Mouse (Mus musculus) small intestine, adult 2 months (tissue): Measurements from ENCODE around the gene Btbd6.

ENCODE experiments used
- CTCF ChIP-seq: fragments of 200-500 bp; IDR thresholded peaks from 2 replicates; pipeline ENCODE4 v1.5.1; 2012; ENCODE audit warnings: low read depth, mild to moderate bottlenecking, control low read depth, inconsistent platforms, low read length, moderate library complexity, mixed read lengths; ENCODE audit not compliant: insufficient replicate concordance, insufficient read length; ENCODE audit errors: extremely low read depth
- POLR2A ChIP-seq: fragments of 200-500 bp; IDR thresholded peaks from 2 replicates; pipeline ENCODE4 v1.6.1; 2012; ENCODE audit warnings: low read depth, mild to moderate bottlenecking, control low read depth, inconsistent platforms, low read length, moderate library complexity

DNA sequence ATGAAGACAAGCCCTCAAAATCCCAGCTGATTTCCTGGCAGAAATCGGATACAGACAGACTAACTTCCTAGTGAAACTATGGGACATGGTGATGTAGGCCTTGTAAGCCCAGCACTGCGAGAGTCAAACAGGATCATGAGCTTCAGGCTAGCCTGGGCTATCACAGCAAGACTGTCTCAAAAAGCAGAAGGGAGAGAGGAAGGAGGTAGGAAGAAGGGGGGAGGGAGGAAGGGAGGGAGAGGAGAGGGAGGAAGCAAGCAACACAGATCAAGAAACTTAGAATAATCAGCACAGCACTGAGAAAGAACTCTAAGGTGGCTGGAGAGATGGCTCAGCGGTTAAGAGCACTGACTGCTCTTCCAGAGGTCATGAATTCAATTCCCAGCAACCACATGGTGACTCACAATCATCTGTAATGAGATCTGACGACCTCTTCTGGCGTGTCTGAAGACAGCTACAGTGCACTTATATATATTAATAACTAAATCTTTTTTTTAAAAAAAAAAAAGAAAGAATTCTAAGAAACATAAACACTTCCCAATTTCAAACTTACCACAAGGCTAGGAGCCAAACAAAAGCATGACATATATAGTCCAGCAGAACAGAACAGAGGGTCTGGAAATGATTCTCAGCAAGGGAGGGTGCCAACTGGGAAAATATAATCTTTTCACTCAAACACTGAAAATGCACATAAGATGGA, 14.6 kb downstream of the Btbd6 start:
- TF ChIP-seq CTCF, result no peak
- TF ChIP-seq POLR2A, result no peak
